Mouse (Mus musculus) adrenal gland (tissue): ENCODE results near the gene B3gat3.
"Not testable (repeated sequence)": the region's sequence is repeated elsewhere in the genome, so short reads cannot be mapped to it uniquely, and the experiment has no call there.

Experiments
- intact Hi-C: fragments of 180-260 bp; cut with DNase I; formaldehyde crosslinking; loops from one replicate; pipeline ENCODE4 v1.15.1; 2025
- long read RNA-seq, 2 experiments: library from polyadenylated mRNA; unstranded; transcript quantifications; one replicate each; pipeline ENCODE4 v2.0.0; 2020; ENCODE audit warnings: borderline replicate concordance in 1 of 2; ENCODE audit not compliant: insufficient replicate concordance in 1 of 2

The B3gat3 gene
- long read RNA-seq, experiment 1, transcript B3gat3-201 (5 exons, 1,603 nt): major isoform, 18 of 27 reads
- long read RNA-seq, experiment 1, partial matches to known transcripts: 5 of 27 reads
- long read RNA-seq, experiment 1, other reads (novel, unspliced or antisense): 3 of 27 reads
- long read RNA-seq, experiment 2, transcript B3gat3-201 (5 exons, 1,603 nt): major isoform, 27 of 39 reads
- long read RNA-seq, experiment 2, partial matches to known transcripts: 3 of 39 reads
- long read RNA-seq, experiment 2, other reads (novel, unspliced or antisense): 6 of 39 reads

GRCm38 (mm10) chr19:8920073-8920736, at the start of gene B3gat3:
Gene B3gat3 (plus strand): TSS chr19:8920374.
- intact Hi-C loops: no loop called here

GRCm38 (mm10) chr19:8870381-8870780, 49.8 kb upstream of the B3gat3 start:
- intact Hi-C loops: not testable (repeated sequence)

GRCm38 (mm10) chr19:8870838-8871237, 49.3 kb upstream of the B3gat3 start:
- intact Hi-C loops: no loop called here

GRCm38 (mm10) chr19:8871267-8872186, 48.6 kb upstream of the B3gat3 start, which contains the start of gene Ubxn1:
Gene Ubxn1 (plus strand): TSS chr19:8871496.
- intact Hi-C loops: no loop called here

GRCm38 (mm10) chr19:8872266-8872840, 47.8 kb upstream of the B3gat3 start:
- intact Hi-C loops: no loop called here

GRCm38 (mm10) chr19:8875031-8875430, 45.1 kb upstream of the B3gat3 start:
- intact Hi-C loops: no loop called here

GRCm38 (mm10) chr19:8880311-8881033, 39.7 kb upstream of the B3gat3 start, which contains the start of gene Uqcc3:
Gene Uqcc3 (minus strand): TSS chr19:8880923.
- intact Hi-C loops: no loop called here

- intact Hi-C loops: no loop called here
Observed at GRCm38 (mm10) chr19:8881034-8881392, 39.2 kb upstream of the B3gat3 start.

GRCm38 (mm10) chr19:8883616-8884015, 36.6 kb upstream of the B3gat3 start, which contains the start of the genes Lbhd1 and Gm49403:
Gene Lbhd1 (plus strand): TSS chr19:8883732.
Gene Gm49403 (plus strand): TSS chr19:8883930.
- intact Hi-C loops: no loop called here

- intact Hi-C loops: no loop called here
Observed at GRCm38 (mm10) chr19:8886916-8887584, 33.1 kb upstream of the B3gat3 start.

- intact Hi-C loops: no loop called here
Observed at GRCm38 (mm10) chr19:8887585-8888463, 32.4 kb upstream of the B3gat3 start.

- intact Hi-C loops: no loop called here
Observed at GRCm38 (mm10) chr19:8888511-8889385, 31.4 kb upstream of the B3gat3 start, which contains the start of the genes 1810009A15Rik and Gm49416. Gene 1810009A15Rik (plus strand): TSS chr19:8888853. Gene Gm49416 (plus strand): TSS chr19:8888926.

GRCm38 (mm10) chr19:8892829-8893766, 27.1 kb upstream of the B3gat3 start, which contains the start of gene Ints5:
Gene Ints5 (plus strand): TSS chr19:8893005.
- intact Hi-C loops: no loop called here

GRCm38 (mm10) chr19:8895397-8895960, 24.7 kb upstream of the B3gat3 start:
- intact Hi-C loops: loop anchor here (5.0 kb wide), 1 partner anchor 42 kb away; no protein-coding TSS in a partner anchor

- intact Hi-C loops: loop anchor here (5.0 kb wide), 1 partner anchor 41 kb away; no protein-coding TSS in a partner anchor
Observed at GRCm38 (mm10) chr19:8896231-8896630, 23.9 kb upstream of the B3gat3 start.
